Mouse (Mus musculus): ENCODE measurements around the gene Cdk9. TPM values are rescaled to one million over a fixed set of nuclear protein-coding genes. Genes with fewer than 3 reads are reported as not detected.

Cdk9 gene
- total RNA-seq, 2 experiments from 2014 or later = 29.5 to 35.2 TPM

DNA sequence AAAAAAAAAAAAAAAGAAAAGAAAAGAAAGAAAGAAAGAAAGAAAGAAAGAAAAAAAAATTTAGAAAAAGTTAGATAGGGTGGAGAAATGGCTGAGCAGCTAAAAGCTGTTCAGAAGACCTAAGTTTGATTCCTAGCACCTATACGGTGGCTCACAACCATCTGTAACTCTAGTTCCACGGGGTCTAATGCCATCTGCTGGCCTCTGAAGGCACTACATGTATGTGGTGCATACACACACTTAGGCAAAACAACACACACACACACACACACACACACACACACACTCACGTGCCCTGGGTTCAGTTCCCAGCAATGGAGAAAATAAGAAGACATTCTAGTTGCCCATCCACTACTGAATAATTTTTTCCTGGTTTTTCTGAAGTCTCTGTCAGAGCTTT, 36.1 kb downstream of the Cdk9 start:
- no peak for DNase-seq

DNA sequence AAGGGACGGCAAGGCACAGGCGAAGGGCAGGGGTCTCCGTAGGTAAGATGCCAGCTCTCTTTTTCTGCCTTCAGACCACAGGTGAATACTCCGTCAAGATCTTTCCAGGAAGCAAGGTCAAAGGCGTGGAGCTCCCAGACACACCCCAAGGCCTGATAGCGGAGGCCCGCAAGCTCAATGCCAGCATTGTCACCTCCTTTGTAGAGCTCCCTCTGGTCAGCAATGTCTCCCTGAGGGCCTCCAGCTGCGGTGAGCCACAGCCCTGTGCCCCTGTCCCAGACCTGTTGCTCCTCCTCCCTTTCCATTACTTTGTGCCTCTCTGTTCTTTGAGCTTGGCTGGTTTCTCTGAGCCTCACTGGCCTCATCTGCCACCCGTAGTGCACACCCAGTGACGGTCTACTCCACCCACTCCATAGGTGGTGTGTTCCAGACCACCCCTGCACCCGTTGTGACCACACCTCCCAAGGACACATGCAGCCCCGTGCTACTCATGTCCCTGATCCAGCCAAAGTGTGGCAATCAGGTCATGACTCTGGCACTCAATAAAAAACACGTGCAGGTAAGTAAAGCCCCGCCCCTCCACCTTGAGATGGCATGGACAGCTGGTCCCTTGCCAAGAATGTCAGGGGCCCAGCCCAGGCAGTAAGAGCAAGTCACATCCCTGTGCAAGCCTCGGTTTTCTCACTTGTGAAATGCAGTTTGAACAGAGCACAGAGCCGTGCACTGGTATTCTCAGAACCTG, 39.5 kb downstream of the Cdk9 start:
- no peak for DNase-seq

DNA sequence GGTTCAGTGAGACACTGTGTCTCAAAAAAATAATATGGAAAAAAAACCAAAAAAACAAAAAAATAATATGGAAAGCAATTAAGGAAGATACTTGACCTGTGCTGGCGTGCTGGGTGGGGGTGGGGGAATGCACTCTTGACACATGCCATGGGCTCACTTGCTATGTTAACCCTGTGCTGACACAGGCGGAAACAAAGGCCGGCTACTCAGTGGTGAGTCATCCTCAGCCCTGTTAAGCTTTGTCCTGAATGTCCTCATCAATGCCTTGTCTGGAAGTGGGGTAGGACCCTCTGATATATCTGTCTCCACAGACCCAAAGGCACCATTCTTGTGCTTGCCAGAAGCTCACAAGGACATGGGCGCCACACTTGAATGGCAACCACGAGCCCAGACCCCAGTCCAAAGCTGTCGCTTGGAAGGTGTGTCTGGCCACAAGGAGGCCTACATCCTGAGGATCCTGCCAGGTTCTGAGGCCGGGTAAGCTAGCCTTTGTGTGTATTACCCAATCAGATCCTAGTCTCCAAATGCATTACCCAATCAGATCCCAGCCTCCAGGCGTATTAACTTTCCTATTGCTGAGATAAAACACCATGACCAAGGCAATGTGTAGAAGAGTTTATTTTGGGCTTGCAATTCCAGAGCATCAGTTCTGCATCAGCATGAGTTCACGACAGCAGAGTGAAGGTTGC, 40.8 kb downstream of the Cdk9 start:
- DNase-seq = no peak

DNA sequence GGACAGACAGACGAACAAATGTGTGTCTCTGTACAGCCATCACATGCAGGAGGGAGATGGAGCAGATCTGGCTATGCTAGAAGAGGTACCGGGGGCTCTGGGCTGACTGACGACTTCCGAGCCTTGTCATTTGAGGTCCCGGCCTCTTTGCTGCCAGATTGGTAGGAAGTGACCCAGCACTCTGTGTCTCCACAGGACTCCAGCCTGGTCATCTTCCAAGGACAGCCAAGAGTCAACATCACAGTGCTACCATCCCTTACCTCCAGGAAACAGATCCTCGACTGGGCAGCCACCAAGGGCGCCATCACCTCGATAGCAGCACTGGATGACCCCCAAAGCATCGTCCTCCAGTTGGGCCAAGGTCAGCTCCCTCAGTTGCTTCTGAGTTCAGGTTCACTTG, 41.7 kb downstream of the Cdk9 start:
- DNase-seq = no peak

DNA sequence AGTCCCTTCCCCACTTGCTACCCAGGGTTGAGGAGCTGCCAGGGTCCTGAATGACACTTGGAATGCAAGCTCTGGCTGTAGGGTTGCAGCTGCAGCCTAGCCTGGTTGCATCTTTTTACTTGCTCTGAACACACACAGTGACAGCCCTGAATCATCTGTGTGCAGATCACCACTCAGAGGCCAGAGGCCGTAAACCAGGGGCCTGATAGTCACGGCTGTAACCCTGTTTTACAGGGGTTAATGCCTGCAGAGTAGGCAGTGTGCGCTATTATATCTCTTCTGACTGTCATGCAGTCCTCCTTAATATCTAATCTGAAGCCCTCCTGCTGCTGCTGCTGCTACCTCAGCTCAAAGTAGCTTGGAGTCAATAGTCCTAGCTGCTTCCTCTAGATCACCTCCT, 43.0 kb downstream of the Cdk9 start:
- DNase-seq = no peak

DNA sequence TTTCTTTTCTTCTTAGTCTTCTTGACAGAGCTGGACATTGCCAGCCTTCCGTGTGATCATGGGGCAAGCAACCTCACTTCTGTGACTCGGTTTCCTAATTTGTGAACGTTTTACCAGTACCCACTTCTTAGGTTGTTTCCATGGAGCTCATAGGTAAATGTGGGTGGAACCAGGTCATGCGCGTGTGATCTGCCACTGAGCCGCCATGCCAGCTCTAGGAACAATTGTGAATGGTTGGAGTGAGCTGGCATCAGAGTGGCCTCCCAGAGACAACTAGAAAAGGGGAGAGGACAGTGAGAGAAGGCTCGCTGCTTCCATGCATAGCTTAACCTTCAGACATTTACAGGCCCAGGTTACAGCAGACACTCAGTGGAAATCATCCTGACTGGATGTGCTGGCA, 44.7 kb downstream of the Cdk9 start:
- DNase-seq = no peak

DNA sequence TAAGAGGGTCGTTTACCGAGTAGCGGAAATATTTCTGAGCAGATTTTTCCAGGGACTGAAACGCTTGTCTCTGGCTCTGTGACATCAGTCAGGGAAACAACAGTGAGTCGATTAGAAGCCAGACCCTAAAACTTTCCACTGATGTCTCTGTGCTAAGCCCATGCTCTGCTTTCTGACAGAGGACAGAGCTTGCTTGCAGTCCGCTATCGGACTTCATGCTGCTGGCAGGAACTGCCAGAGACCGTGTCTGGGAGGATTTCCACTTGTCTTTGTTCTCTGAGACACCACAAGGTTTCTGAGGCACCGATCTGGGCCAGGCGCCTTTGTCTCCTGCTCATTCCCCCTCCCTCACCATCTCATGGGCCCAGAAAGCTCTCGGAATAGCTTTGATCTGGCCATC, 45.1 kb downstream of the Cdk9 start:
- DNase-seq = no peak

DNA sequence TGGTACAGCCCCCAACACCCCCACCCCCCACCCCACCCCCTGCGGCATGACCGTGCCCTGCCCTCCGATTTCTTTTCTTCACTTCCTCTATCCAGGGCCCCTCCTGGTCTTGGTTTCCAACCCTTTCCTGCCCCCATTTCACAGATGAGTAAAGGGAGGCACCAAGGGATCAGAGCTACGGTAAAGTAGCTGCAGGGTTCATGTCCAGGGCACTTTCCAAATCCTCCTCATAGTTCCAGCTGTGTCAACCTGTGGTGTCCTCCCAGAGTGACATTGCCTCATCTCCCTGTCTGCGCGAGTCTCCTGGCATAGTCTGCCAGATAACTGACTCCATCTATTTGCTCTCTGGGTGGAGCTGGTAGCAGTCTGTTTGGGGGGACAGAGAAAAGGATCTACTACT, 47.0 kb downstream of the Cdk9 start:
- DNase-seq = no peak

DNA sequence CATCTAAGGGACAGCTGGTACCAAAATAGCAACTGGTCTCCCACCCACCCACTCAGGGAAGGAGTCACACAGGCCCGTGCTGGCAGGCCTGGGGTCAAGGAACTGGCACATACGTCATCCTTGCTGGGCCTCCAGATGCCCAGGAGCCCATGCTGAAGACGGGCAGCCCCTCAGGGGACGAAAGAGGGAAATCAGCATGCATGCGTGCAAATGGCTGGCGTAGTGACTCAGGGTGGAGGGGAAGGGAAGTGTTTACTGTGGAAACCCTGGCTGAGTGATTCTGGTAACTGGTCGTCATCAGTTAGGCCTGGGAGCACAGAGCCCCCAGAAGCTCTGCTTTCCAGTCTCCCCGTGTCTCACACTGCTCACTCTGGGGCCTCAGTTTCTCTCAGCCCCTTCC, 47.5 kb downstream of the Cdk9 start:
- DNase-seq = no peak

DNA sequence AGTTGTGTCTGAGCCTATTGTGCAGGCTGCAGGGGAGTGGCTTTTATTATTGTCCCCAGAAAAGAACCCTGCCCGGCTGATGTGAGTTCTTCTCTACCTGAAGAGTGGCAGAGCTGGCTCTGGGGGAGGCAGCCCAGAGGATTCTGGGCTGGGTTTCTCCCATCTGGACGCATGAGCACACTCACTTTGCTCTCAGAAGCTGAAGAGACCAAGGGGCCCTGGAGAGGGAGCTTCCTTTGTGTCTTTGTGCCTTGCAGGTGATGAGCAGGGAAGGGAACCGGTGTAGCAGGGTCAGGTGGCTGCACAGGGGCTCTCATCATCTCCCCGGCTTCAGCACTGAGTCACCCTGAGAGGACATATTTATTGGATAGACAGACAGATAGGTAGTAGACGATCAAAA, 50.6 kb downstream of the Cdk9 start:
- no peak for DNase-seq

DNA sequence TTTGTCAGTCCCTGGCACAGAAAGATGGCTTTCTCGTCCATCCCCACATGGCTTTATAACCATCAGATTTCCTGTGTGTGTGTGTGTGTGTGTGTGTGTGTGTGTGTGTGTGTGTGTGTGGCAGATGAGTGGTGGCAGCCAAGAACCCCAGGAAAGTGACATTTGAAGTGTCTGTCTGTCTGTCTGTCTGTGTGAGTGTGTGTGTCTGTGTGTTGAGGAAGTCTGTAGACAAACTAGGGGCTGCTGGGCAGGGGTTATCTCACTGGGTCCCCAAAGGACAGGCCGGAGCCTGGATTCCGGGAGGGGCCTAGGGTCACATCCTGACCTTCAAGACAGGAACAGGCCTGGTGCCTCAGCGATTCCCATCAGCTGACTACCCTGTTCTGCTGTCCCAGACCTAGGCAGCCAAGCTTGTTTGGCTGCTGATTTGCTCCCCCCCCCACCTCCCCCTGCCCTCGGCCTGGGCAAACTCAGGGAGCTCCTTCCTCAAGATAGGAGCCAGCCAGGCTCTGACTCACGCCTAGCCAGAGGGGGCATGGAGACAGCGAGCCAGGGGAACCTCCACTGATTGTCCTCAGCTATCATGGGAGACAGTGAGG, 51.3 kb downstream of the Cdk9 start:
- no peak for DNase-seq

DNA sequence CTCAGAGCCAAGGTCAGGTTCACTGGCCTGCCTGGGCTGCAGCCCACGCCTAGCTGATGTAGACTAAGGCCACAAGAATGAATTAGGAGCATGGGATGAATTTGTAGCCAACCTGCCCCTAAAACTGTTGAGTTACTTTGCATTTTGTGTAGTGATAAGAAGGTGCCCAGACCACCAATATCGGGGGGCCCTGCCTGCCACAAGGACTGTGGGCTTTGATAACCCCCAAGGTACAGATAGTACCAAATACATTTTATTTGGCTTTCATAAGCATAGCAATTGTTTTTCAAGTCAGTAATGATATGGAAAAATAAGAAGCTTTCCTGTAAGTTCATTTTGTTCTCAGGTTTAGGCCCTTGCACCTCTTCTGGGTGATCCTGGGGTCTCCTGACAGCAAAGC, 54.0 kb downstream of the Cdk9 start:
- no peak for DNase-seq

DNA sequence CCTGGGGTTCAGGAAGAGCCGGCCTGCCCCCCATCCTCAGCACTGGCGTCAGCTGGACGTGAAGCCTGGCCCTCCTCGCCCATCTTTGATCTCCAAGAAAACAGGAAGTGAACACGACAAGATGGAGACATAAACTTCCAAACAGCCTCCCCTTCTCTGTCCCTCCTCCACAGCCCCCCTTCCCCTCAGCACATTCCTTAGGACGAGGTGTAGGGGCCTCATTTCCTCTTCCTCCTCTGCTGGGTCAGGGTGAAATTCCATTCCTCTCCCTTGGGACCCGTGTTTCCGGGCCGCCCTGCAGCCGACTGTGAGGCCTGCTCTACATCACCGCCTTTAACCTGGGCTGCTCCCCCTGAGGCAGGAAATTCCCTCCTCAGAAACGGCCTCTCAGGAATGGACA, 57.0 kb downstream of the Cdk9 start:
- DNase-seq = no peak

Small RNA genes within 50 kb of the gene (microRNA-seq; reads per million reads assigned to microRNA genes)
- gene Gm47291 (0 reads per million in 2 experiments), gene Mir2861 (0 reads per million in 2 experiments), gene Mir3960 (0 reads per million in 2 experiments), gene Mir8093 (0 reads per million in 2 experiments)

Other genes with a start within 250 kb of the Cdk9 start
- gene Fam102a, start 177.7 kb downstream of the Cdk9 start, total RNA-seq (2021) = 1 to 10 TPM; 5.5 to 8.6 TPM
- gene Dpm2, start 142.2 kb downstream of the Cdk9 start, total RNA-seq (2021) = 10 to 100 TPM; 19.6 to 25.7 TPM
- gene Pip5kl1, start 138.3 kb downstream of the Cdk9 start, total RNA-seq (2021) = not detected
- gene 9430097D07Rik, start 137.4 kb downstream of the Cdk9 start, total RNA-seq (2021) = not detected
- 10 to 100 TPM; 31.7 to 42.6 TPM for gene St6galnac4, start 126.0 kb downstream of the Cdk9 start, total RNA-seq (2021)
- 10 to 100 TPM; 59.7 to 66.0 TPM for gene St6galnac6, start 113.4 kb downstream of the Cdk9 start, total RNA-seq (2021)
- gene Ak1, start 91.3 kb downstream of the Cdk9 start, total RNA-seq (2021) = 1,000 to 10,000 TPM; 1,275 to 1,593 TPM
- gene Eng, start 66.5 kb downstream of the Cdk9 start, total RNA-seq (2021) = 10 to 100 TPM; 49.5 to 54.7 TPM
- 10 to 100 TPM; 10.5 to 15.6 TPM for gene Fpgs, start 8.9 kb downstream of the Cdk9 start, total RNA-seq (2021)
- gene Sh2d3c, start 8.0 kb upstream of the Cdk9 start, total RNA-seq (2021) = 10 to 100 TPM; 13.2 to 16.6 TPM
- not detected for gene 6330409D20Rik, start 27.9 kb upstream of the Cdk9 start, total RNA-seq (2021)
- 10 to 100 TPM; 12.7 to 13.7 TPM for gene Tor2a, start 44.2 kb upstream of the Cdk9 start, total RNA-seq (2021)
- gene Ttc16, start 62.6 kb upstream of the Cdk9 start, total RNA-seq (2021) = under 1 TPM in 1 of 2 experiments, not detected in 1; 0.11 TPM
- 1 to 10 TPM; 2.3 to 2.7 TPM for gene Ptrh1, start 62.7 kb upstream of the Cdk9 start, total RNA-seq (2021)
- not detected for gene Cfap157, start 71.4 kb upstream of the Cdk9 start, total RNA-seq (2021)
- gene Stxbp1, start 134.2 kb upstream of the Cdk9 start, total RNA-seq (2021) = 10 to 100 TPM; 10.5 to 18.5 TPM
- gene Fam129b, start 163.0 kb upstream of the Cdk9 start, total RNA-seq (2021) = 10 to 100 TPM; 16.5 to 22.5 TPM
- gene Rpl12, start 248.5 kb upstream of the Cdk9 start, total RNA-seq (2021) = 100 to 1,000 TPM; 156 to 177 TPM
- gene Lrsam1, start 248.5 kb upstream of the Cdk9 start, total RNA-seq (2021) = 10 to 100 TPM in 1 of 2 experiments, 1 to 10 TPM in 1; 9.9 to 12.9 TPM